Mouse (Mus musculus) cerebellum, adult 2 months (tissue): Measurements from ENCODE around the gene Cd180.

Experiments used
- CTCF ChIP-seq: fragments of 200-500 bp; IDR thresholded peaks from 2 replicates; pipeline ENCODE4 v1.5.1; 2011; ENCODE audit warnings: low read depth, mild to moderate bottlenecking, control low read depth, low read length, moderate library complexity, borderline replicate concordance; ENCODE audit not compliant: insufficient read depth
- POLR2A ChIP-seq: fragments of 200-500 bp; IDR thresholded peaks from 2 replicates; pipeline ENCODE4 v1.6.1; 2011; ENCODE audit warnings: low read length, control low read depth, borderline replicate concordance; ENCODE audit not compliant: insufficient read depth

DNA sequence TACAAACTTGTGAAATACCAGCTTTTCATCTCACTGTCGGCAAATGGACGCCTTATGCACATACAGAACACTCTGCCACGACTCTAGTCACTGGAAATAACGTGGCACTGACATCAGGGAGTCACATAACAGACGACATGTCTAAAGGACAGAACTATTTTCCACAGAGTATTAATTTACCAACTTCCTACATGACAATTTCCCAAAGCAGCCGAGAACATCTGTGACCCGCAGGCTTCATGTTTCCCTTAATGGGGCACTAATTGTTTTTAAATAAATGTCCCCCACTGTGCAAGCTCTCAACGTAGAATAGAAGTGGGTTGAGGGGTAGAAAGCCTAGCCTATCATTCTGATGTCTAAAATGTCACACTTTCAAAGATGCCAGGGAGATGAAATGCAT, 49.0 kb upstream of the Cd180 start:
- TF ChIP-seq CTCF: no peak
- TF ChIP-seq POLR2A: no peak
